Mouse (Mus musculus): ENCODE results near the gene Sost. TPM values are rescaled to one million over a fixed set of nuclear protein-coding genes. Genes with fewer than 3 reads are reported as not detected.
"Not testable (repeated sequence)": the region's sequence is repeated elsewhere in the genome, so short reads cannot be mapped to it uniquely, and the experiment has no call there.

Sost gene
- polyA plus RNA-seq, 1 experiment from 2014 or later = not detected

DNA sequence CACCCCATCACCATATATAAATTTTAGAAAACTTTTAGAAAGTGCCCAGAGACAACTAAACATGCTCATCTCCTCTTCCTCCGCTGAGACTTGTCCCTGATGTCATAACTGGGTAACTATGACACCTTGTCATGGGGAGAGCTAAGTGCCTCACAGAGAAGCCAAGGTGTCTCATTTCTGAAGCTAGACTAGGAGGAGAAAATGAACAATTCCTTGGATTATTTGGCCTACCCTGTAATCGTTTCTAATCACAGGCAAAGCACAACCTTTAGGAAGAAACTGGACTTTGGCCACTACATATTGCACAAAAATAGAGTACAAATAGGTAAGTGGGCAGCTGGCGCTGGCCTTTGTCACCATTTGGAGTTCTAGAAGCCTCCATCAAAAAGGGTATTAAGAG, 20.1 kb upstream of the Sost start, which contains the start of gene Dusp3:
Dusp3 (minus strand) TSS at position 101 of the 400 bp plus-strand sequence.
- Histone ChIP-seq H3K4me2 (ENCODE audit: low read length) (no peak within 1 kb of the TSS), H3K27ac (replicated peaks; ENCODE audit: low read depth, low read length) (no peak within 1 kb of the TSS), H3K27me3 (ENCODE audit: control insufficient read depth, insufficient read depth, low read length) (no peaks in the 10 kb centered on the region), H3K4me3 (replicated peaks; ENCODE audit: low read depth, low read length) (no peak within 1 kb of the TSS), H3K36me3 (ENCODE audit: control insufficient read depth, insufficient read depth, low read length) (no peaks in the 10 kb centered on the region), H3K4me1 (ENCODE audit: control insufficient read depth, insufficient read depth, low read length) (peaks cover 14% of the 10 kb centered on the region), H3K9me3 (ENCODE audit: control insufficient read depth, low read length) (no peaks in the 10 kb centered on the region), H3K9ac (replicated peaks; ENCODE audit: low read length) (no peak within 1 kb of the TSS)
- no peak for DNase-seq
- WGBS = 75% methylated on average over 3 of the region's 3 CpGs
- no peak for ATAC-seq (ENCODE audit: low FRiP score, low TSS enrichment)

GRCm38 (mm10) chr11:101985990-101986389, 19.2 kb upstream of the Sost start:
- Histone ChIP-seq H3K9ac (replicated peaks; ENCODE audit: low read length) (no peak overlapping the region), H3K4me2 (ENCODE audit: low read length) (no peak overlapping the region), H3K36me3 (ENCODE audit: control insufficient read depth, insufficient read depth, low read length) (no peaks in the 10 kb centered on the region), H3K27ac (replicated peaks; ENCODE audit: low read depth, low read length) (no peak overlapping the region), H3K27me3 (ENCODE audit: control insufficient read depth, insufficient read depth, low read length) (no peaks in the 10 kb centered on the region), H3K4me1 (ENCODE audit: control insufficient read depth, insufficient read depth, low read length) (peaks cover 14% of the 10 kb centered on the region), H3K9me3 (ENCODE audit: control insufficient read depth, low read length) (no peaks in the 10 kb centered on the region), H3K4me3 (replicated peaks; ENCODE audit: low read depth, low read length) (no peak overlapping the region)
- WGBS = 10% methylated on average over 10 of the region's 10 CpGs
- no peak for ATAC-seq (ENCODE audit: low FRiP score, low TSS enrichment)
- peak; percentile 93 for DNase-seq

DNA sequence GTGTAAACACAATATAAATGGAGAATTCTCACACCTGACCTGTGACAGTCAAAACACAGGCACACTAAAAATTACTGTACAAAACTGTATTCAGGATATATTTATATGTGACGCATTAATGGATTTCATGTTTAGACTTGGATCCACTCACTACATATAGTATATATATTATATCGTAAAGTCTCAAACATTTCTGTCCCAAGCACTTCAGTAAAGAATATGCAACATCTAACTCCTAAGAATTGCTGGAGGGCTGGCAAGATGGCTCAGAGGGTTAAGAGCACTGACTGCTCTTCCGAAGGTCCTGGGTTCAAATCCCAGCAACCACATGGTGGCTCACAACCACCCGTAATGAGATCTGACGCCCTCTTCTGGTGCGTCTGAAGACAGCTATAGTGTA, 18.6 kb upstream of the Sost start:
- H3K4me3 ChIP-seq (replicated peaks; ENCODE audit: low read depth, low read length); ATAC-seq (ENCODE audit: low FRiP score, low TSS enrichment); H3K27me3 ChIP-seq (ENCODE audit: control insufficient read depth, insufficient read depth, low read length); DNase-seq; H3K36me3 ChIP-seq (ENCODE audit: control insufficient read depth, insufficient read depth, low read length); H3K9me3 ChIP-seq (ENCODE audit: control insufficient read depth, low read length); H3K27ac ChIP-seq (replicated peaks; ENCODE audit: low read depth, low read length); H3K9ac ChIP-seq (replicated peaks; ENCODE audit: low read length): not testable (repeated sequence)
- H3K4me2 ChIP-seq (ENCODE audit: low read length) = peak overlapping the region; percentile 99; the same call in 1 of the 2 replicates
- H3K4me1 ChIP-seq (ENCODE audit: control insufficient read depth, insufficient read depth, low read length) = peaks cover 14% of the 10 kb centered on the region
- WGBS = 71% methylated on average over 6 of the region's 6 CpGs

DNA sequence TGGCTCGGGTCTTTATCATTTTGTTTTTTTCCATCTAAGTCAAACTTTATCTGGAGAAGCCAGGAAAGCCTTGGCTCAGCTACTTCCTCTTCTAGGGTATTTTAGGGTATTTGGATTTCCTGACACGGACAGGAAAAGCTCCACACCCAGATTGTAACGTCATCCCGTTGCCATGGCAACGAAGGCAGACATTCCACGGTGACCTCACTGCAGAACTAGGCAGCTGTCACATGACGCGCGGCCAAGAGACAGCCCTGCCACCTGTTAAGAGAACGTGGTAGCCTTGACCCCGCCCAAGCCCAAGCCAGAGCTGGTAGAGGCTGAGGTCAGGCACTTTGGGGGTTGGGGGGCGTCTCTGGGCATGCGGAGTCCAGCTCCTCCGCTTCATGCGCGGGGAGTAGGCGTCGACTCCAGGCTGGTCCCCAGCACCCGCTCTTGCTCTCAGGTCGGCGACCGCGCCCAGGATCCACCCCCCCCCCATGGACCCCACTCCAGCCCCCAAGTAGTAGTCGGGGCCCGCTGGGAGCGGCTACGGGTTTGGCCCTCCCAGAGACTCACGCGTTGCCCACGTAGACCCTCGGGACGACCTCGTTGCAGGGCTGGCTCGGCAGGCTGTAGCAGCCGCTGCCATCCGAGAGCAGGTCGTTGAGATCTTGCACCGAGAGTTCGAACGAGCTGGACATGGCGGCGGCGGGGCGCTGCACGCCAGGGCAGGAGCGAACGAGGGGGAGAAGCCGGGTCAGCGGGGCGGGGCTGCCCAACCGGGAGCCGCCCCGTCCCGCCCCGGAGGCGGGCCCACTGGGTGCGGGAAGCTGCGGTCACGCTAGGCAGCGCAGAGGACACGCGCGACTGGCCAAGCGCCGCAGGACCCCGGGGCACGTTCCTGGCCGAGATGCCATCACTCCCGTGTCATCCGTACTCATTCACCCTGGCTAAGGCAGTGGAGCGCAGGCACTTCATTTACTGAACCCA, 17.5 kb upstream of the Sost start, which contains the start of gene Cfap97d1:
Cfap97d1 (plus strand) TSS at position 226 of the 972 bp plus-strand sequence.
- Histone ChIP-seq H3K27ac (replicated peaks; ENCODE audit: low read depth, low read length) (peak within 1 kb of the TSS; percentile 70), H3K36me3 (ENCODE audit: control insufficient read depth, insufficient read depth, low read length) (no peaks in the 10 kb centered on the region), H3K9me3 (ENCODE audit: control insufficient read depth, low read length) (no peaks in the 10 kb centered on the region), H3K9ac (replicated peaks; ENCODE audit: low read length) (peak within 1 kb of the TSS; percentile 73), H3K4me2 (ENCODE audit: low read length) (peak within 1 kb of the TSS; percentile 99), H3K4me1 (ENCODE audit: control insufficient read depth, insufficient read depth, low read length) (peaks cover 14% of the 10 kb centered on the region), H3K4me3 (replicated peaks; ENCODE audit: low read depth, low read length) (peak within 1 kb of the TSS; percentile 63), H3K27me3 (ENCODE audit: control insufficient read depth, insufficient read depth, low read length) (no peaks in the 10 kb centered on the region)
- peak; percentile 96 for DNase-seq
- ATAC-seq (ENCODE audit: low FRiP score, low TSS enrichment) = peak; percentile 81
- 1% methylated on average over 70 of the region's 71 CpGs for WGBS

- WGBS = 74% methylated on average over 10 of the region's 10 CpGs
- Histone ChIP-seq H3K4me3 (replicated peaks; ENCODE audit: low read depth, low read length) (peak overlapping the region; percentile 63; the same call in 1 of the 2 replicates), H3K9ac (replicated peaks; ENCODE audit: low read length) (no peak overlapping the region), H3K27me3 (ENCODE audit: control insufficient read depth, insufficient read depth, low read length) (no peaks in the 10 kb centered on the region), H3K36me3 (ENCODE audit: control insufficient read depth, insufficient read depth, low read length) (no peaks in the 10 kb centered on the region), H3K27ac (replicated peaks; ENCODE audit: low read depth, low read length) (no peak overlapping the region), H3K9me3 (ENCODE audit: control insufficient read depth, low read length) (no peaks in the 10 kb centered on the region), H3K4me1 (ENCODE audit: control insufficient read depth, insufficient read depth, low read length) (peaks cover 14% of the 10 kb centered on the region), H3K4me2 (ENCODE audit: low read length) (peak overlapping the region; percentile 99)
- ATAC-seq (ENCODE audit: low FRiP score, low TSS enrichment) = no peak
- no peak for DNase-seq
Measured at GRCm38 (mm10) chr11:101983431-101983921, 16.7 kb upstream of the Sost start.

DNA sequence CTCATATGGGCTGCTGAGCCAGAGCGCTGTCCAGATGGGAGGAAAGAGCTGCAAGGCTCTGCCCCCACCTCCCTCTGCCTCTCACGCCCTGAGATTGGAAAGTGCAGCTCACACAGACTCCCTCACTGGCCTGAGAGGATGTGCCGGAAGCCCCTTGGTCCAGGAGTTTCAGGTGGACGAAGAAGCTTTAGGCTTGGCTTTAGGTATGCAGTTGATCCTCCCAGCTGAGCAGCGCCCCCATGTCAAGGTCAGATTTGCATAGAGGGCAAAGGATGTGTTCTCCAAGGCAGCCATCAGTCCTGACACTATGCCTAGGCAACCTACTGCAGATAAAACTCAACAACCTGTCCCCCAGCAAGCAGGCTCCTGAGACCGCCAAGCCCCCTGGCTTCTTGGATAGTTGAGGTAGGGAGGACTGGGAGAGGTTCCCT, 16.2 kb upstream of the Sost start:
- Histone ChIP-seq H3K27me3 (ENCODE audit: control insufficient read depth, insufficient read depth, low read length) (no peaks in the 10 kb centered on the region), H3K27ac (replicated peaks; ENCODE audit: low read depth, low read length) (no peak overlapping the region), H3K4me3 (replicated peaks; ENCODE audit: low read depth, low read length) (no peak overlapping the region), H3K4me1 (ENCODE audit: control insufficient read depth, insufficient read depth, low read length) (peaks cover 14% of the 10 kb centered on the region), H3K36me3 (ENCODE audit: control insufficient read depth, insufficient read depth, low read length) (no peaks in the 10 kb centered on the region), H3K4me2 (ENCODE audit: low read length) (peak overlapping the region; percentile 99), H3K9me3 (ENCODE audit: control insufficient read depth, low read length) (no peaks in the 10 kb centered on the region), H3K9ac (replicated peaks; ENCODE audit: low read length) (no peak overlapping the region)
- ATAC-seq (ENCODE audit: low FRiP score, low TSS enrichment) = no peak
- DNase-seq = no peak
- 65% methylated on average over 6 of the region's 6 CpGs for WGBS

- H3K4me2 ChIP-seq (ENCODE audit: low read length) = no peak overlapping the region
- no peaks in the 10 kb centered on the region for H3K9me3 ChIP-seq (ENCODE audit: control insufficient read depth, low read length)
- no peak overlapping the region for H3K27ac ChIP-seq (replicated peaks; ENCODE audit: low read depth, low read length)
- peaks cover 14% of the 10 kb centered on the region for H3K4me1 ChIP-seq (ENCODE audit: control insufficient read depth, insufficient read depth, low read length)
- no peaks in the 10 kb centered on the region for H3K27me3 ChIP-seq (ENCODE audit: control insufficient read depth, insufficient read depth, low read length)
- H3K36me3 ChIP-seq (ENCODE audit: control insufficient read depth, insufficient read depth, low read length) = no peaks in the 10 kb centered on the region
- H3K9ac ChIP-seq (replicated peaks; ENCODE audit: low read length) = no peak overlapping the region
- DNase-seq = no peak
- 91% methylated on average over 12 of the region's 12 CpGs for WGBS
- no peak for ATAC-seq (ENCODE audit: low FRiP score, low TSS enrichment)
- no peak overlapping the region for H3K4me3 ChIP-seq (replicated peaks; ENCODE audit: low read depth, low read length)
Measured at GRCm38 (mm10) chr11:101981850-101982249, 15.0 kb upstream of the Sost start.

- WGBS = 74% methylated on average over 9 of the region's 9 CpGs
- Histone ChIP-seq H3K9me3 (ENCODE audit: control insufficient read depth, low read length) (no peaks in the 10 kb centered on the region), H3K4me1 (ENCODE audit: control insufficient read depth, insufficient read depth, low read length) (peaks cover 14% of the 10 kb centered on the region), H3K4me2 (ENCODE audit: low read length) (no peak overlapping the region), H3K9ac (replicated peaks; ENCODE audit: low read length) (no peak overlapping the region), H3K4me3 (replicated peaks; ENCODE audit: low read depth, low read length) (no peak overlapping the region), H3K36me3 (ENCODE audit: control insufficient read depth, insufficient read depth, low read length) (no peaks in the 10 kb centered on the region), H3K27ac (replicated peaks; ENCODE audit: low read depth, low read length) (no peak overlapping the region), H3K27me3 (ENCODE audit: control insufficient read depth, insufficient read depth, low read length) (no peaks in the 10 kb centered on the region)
- no peak for ATAC-seq (ENCODE audit: low FRiP score, low TSS enrichment)
- no peak for DNase-seq
Measured at GRCm38 (mm10) chr11:101980603-101981157, 13.9 kb upstream of the Sost start.
